Mouse (Mus musculus) ES-E14 (cell line): ENCODE measurements around the gene Wrb.

Source experiments
- CHD2 ChIP-seq: IDR thresholded peaks from 2 replicates; pipeline ENCODE4 v1.6.1; 2014; ENCODE audit warnings: mild to moderate bottlenecking, low read depth, low read length, inconsistent platforms
- HCFC1 ChIP-seq: IDR thresholded peaks from 2 replicates; pipeline ENCODE4 v1.6.1; 2012; ENCODE audit warnings: low read length, inconsistent platforms, borderline replicate concordance; ENCODE audit not compliant: insufficient read depth
- MAFK ChIP-seq: IDR thresholded peaks from 2 replicates; pipeline ENCODE4 v1.6.1; 2014; ENCODE audit warnings: mild to moderate bottlenecking, low read depth, low read length, inconsistent platforms; ENCODE audit not compliant: insufficient read depth
- ZNF384 ChIP-seq: IDR thresholded peaks from 2 replicates; pipeline ENCODE4 v1.6.1; 2012; ENCODE audit warnings: low read depth, low read length, inconsistent platforms

DNA sequence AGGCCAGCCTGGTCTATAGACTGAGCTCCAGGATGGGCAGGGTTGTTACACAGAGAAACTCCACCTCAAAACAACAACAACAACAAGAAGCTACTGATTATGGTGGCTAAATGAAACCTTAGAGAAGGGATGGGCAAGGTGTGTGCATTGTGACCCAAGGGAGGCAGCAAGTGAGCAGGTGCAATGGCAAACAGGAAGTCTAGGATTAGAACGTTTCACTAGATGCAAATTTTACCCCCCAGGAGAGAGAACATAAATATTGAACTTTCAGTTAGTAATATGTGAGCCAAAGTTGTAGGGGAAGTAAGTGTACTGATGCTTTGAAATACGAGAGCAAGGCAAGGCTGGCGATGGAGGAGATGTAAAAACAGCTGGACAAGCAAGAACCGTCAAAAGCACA is 35.5 kb upstream of the Wrb start:
- no peak for TF ChIP-seq ZNF384
- no peak for TF ChIP-seq MAFK
- no peak for TF ChIP-seq CHD2
- no peak for TF ChIP-seq HCFC1
